Mouse (Mus musculus) embryonic facial prominence, embryonic 14.5 days (tissue): Measurements from ENCODE around the gene Pik3r2. TPM values are rescaled to one million over a fixed set of nuclear protein-coding genes. Genes with fewer than 3 reads are reported as not detected.
A peak's percentile ranks its signal among the peaks of the same experiment; 100 is the strongest.

Experiments
- ATAC-seq: fragments of 200-750 bp; cut with Nextera tagmentation; 2 replicates; pipeline ENCODE4 v1.8.0; 2017; ENCODE audit warnings: low read depth, moderate number of reproducible peaks, moderate TSS enrichment
- DNase-seq: peaks from one replicate; pipeline ENCODE4 v3.0.0-alpha.2; 2015; ENCODE audit warnings: low spot score
- H3K27ac ChIP-seq: fragments of 300-500 bp; sonication (generic); replicated peaks from 2 replicates; pipeline ENCODE4 v1.5.1; 2014; ENCODE audit warnings: low read depth, mild to moderate bottlenecking, low read length, moderate library complexity
- H3K27me3 ChIP-seq: fragments of 300-500 bp; sonication (generic); replicated peaks from 2 replicates; pipeline ENCODE4 v1.6.1; 2014; ENCODE audit warnings: low read length; ENCODE audit not compliant: control insufficient read depth, insufficient read depth
- H3K36me3 ChIP-seq: fragments of 300-500 bp; sonication (generic); 2 replicates; pipeline ENCODE4 v1.6.1; 2014; ENCODE audit warnings: low read length, mixed read lengths; ENCODE audit not compliant: control insufficient read depth, insufficient read depth
- H3K4me1 ChIP-seq: fragments of 300-500 bp; sonication (generic); 2 replicates; pipeline ENCODE4 v1.6.1; 2014; ENCODE audit warnings: antibody characterized with exemption, low read length; ENCODE audit not compliant: control insufficient read depth, insufficient read depth
- H3K4me2 ChIP-seq: fragments of 300-500 bp; sonication (generic); 2 replicates; pipeline ENCODE4 v1.6.1; 2014; ENCODE audit warnings: low read depth, mild to moderate bottlenecking, low read length, moderate library complexity, mixed read lengths
- H3K4me3 ChIP-seq: fragments of 300-500 bp; sonication (generic); 2 replicates; pipeline ENCODE4 v1.5.1; 2014; ENCODE audit warnings: low read depth, mild to moderate bottlenecking, low read length
- H3K9ac ChIP-seq: fragments of 300-500 bp; sonication (generic); 2 replicates; pipeline ENCODE4 v1.6.1; 2014; ENCODE audit warnings: low read depth, mild to moderate bottlenecking, low read length, moderate library complexity, mixed read lengths
- H3K9me3 ChIP-seq: fragments of 300-500 bp; sonication (generic); 2 replicates; pipeline ENCODE4 v1.6.1; 2016; ENCODE audit warnings: low read length; ENCODE audit not compliant: control insufficient read depth
- WGBS: fragments of 180-500 bp; shearing (Covaris S2); extraction: QIAGEN DNeasy Blood & Tissue Kit; methylation state at CpG from one replicate; pipeline ENCODE4 v1.1.7; 2014; 5-methylcytosine and 5-hydroxymethylcytosine counted together
- polyA plus RNA-seq: library from polyadenylated mRNA; unstranded; fragments of >200 nt; fragmentation: Nextera tagmentation; extraction: Ambion mirVana; gene quantifications from 2 replicates; pipeline ENCODE4 v1.2.1, GENCODE M21; 2014

Gene Pik3r2
- polyA plus RNA-seq, 1 experiment from 2014 or later: 61.5 TPM

DNA sequence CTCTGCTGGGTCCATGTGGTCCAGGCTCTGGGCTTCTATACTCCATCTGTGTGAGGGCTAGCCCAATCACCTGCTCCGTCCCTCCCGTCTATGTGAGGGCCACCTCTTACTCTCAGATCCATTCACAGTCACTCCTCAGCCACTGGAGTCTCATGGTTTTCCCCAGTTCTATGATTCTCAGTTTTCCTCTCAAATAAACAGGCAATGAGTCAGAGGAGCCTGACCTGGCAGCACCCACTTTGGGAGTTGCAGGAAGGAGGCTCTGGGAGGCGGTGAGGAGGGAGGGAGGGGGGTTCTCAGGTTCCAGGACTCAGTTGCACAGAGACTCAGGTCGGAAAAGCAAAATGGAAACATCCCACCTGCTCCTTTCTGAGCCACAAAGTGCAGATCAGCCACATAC, 36.4 kb upstream of the Pik3r2 start:
- H3K9ac ChIP-seq: no peak overlapping the region
- no peak overlapping the region for H3K27ac ChIP-seq
- H3K4me3 ChIP-seq: no peak overlapping the region
- H3K4me1 ChIP-seq: no peaks in the 10 kb centered on the region
- H3K27me3 ChIP-seq: peaks cover 19% of the 10 kb centered on the region
- no peaks in the 10 kb centered on the region for H3K36me3 ChIP-seq
- no peak overlapping the region for H3K4me2 ChIP-seq
- ATAC-seq (no peak), DNase-seq (no peak)
- 52% methylated on average over 4 of the region's 4 CpGs for WGBS
- H3K9me3 ChIP-seq: no peaks in the 10 kb centered on the region

DNA sequence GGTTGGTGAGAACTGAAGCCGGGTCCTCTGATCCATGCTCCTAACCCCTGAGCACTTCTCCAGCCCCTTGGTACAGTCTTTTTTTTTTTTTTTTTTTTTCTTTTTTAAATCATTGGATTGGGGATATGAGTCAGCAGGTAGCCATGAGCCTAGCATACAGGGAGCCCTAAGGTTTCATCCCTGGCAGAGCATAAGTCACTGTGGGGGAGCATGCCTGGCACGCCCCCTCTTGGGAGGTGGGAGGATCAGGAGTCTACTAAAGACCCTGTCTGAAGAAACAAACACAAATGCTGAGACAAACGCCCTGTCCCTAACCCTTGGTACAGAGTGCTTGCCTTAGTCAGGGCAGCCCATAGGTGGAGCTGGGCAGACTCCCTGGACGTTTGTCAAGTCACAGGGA, 35.5 kb upstream of the Pik3r2 start:
- Histone ChIP-seq H3K4me3 (no peak overlapping the region), H3K36me3 (no peaks in the 10 kb centered on the region), H3K4me1 (no peaks in the 10 kb centered on the region), H3K4me2 (no peak overlapping the region), H3K27ac (no peak overlapping the region), H3K27me3 (peaks cover 13% of the 10 kb centered on the region), H3K9ac (no peak overlapping the region), H3K9me3 (no peaks in the 10 kb centered on the region)
- 37% methylated on average over 4 of the region's 4 CpGs for WGBS
- ATAC-seq: no peak
- DNase-seq: no peak

- Histone ChIP-seq H3K9ac (no peak overlapping the region), H3K4me1 (no peaks in the 10 kb centered on the region), H3K27me3 (peaks cover 4% of the 10 kb centered on the region; the same call in 1 of the 2 replicates), H3K27ac (no peak overlapping the region), H3K4me3 (no peak overlapping the region), H3K36me3 (no peaks in the 10 kb centered on the region), H3K4me2 (no peak overlapping the region), H3K9me3 (no peaks in the 10 kb centered on the region)
- WGBS: 64% methylated on average over 20 of the region's 20 CpGs
- ATAC-seq: no peak; the same call in 1 of the 2 replicates
- no peak for DNase-seq
Observed at GRCm38 (mm10) chr8:70810962-70811680, 34.6 kb upstream of the Pik3r2 start.

DNA sequence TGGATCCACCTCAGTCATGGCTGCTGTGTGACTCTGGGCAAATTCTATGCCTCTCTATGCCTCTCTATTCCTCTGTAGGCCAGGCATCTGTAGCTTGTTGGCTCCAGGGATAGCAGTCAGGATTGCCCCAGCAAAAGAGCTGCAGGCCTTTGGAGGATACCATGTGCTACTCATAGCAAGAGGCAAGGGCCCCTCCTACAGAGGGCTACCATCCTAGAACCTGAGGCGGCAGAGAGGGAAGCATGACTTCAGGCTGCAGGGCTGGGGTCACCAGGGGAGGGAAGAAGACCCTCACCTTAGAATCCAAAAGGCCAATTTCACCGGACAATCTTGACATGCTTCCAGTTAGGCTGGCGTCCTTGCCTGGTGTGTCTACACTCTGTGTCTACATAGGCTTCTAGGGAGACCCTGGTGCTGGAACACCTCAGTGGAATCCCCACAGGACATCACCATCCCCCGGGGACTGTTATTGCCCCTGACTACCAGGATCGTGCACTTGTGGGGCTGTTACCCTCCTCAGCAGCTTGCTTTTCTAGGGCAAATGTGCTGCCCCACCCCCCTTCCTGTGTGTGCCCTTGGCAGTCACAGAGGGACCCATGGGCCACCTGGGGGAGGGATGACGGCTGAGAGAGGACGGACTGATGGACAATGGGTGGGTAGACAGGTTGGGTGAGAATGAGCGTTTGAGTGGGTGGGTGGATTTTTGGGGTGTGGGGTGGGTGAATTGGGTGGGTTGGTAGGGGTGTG, 32.6 kb upstream of the Pik3r2 start:
- H3K27me3 ChIP-seq: peaks cover 4% of the 10 kb centered on the region; the same call in 1 of the 2 replicates

GRCm38 (mm10) chr8:70808239-70808638, 31.7 kb upstream of the Pik3r2 start, which contains the start of gene Il12rb1:
Il12rb1 (plus strand) TSS chr8:70808449.
- no peak within 1 kb of the TSS for H3K4me2 ChIP-seq
- H3K9me3 ChIP-seq: no peaks in the 10 kb centered on the region
- H3K27ac ChIP-seq: no peak within 1 kb of the TSS
- no peak within 1 kb of the TSS for H3K4me3 ChIP-seq
- H3K27me3 ChIP-seq: peaks cover 11% of the 10 kb centered on the region
- no peak for ATAC-seq
- H3K36me3 ChIP-seq: no peaks in the 10 kb centered on the region
- no peak within 1 kb of the TSS for H3K9ac ChIP-seq
- no peak for DNase-seq
- 0 out of 2 replicates have a peak, but pooled peaks cover 8% of the 10 kb centered on the region for H3K4me1 ChIP-seq
- 66% methylated on average over 5 of the region's 5 CpGs for WGBS

More for the DNA sequence above, 32.6 kb upstream of the Pik3r2 start:
- ATAC-seq: no peak
- Histone ChIP-seq H3K4me3 (no peak overlapping the region), H3K9ac (no peak overlapping the region), H3K27ac (no peak overlapping the region), H3K9me3 (no peaks in the 10 kb centered on the region), H3K4me2 (no peak overlapping the region), H3K36me3 (no peaks in the 10 kb centered on the region), H3K4me1 (0 out of 2 replicates have a peak, but pooled peaks cover 2% of the 10 kb centered on the region)
- 72% methylated on average over 7 of the region's 8 CpGs for WGBS
- no peak for DNase-seq

DNA sequence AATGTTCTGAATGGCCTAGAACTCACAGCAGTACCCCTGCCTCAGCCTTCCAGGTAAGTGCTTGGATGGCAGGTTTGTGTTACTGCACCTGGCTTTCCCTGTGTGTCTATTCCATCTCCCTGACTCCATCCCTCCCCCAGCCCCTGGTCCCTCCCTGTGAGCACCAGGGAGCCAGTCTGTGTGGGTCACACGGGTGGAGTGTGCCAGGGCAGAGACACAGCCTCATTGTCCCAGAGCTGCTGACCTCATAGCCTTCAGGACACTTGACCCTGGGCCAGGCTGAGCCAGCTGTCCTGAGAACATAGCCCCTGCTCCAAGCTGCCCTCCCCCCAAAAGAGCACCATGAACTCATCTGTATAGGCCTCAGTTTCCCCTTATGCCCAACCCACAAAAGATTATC, 30.8 kb upstream of the Pik3r2 start:
- Histone ChIP-seq H3K9me3 (no peaks in the 10 kb centered on the region), H3K4me3 (no peak overlapping the region), H3K27me3 (peaks cover 11% of the 10 kb centered on the region), H3K9ac (no peak overlapping the region), H3K4me1 (0 out of 2 replicates have a peak, but pooled peaks cover 8% of the 10 kb centered on the region), H3K36me3 (no peaks in the 10 kb centered on the region), H3K4me2 (no peak overlapping the region), H3K27ac (no peak overlapping the region)
- WGBS: 27% methylated on average over 1 of the region's 1 CpGs
- ATAC-seq (no peak), DNase-seq (no peak)

GRCm38 (mm10) chr8:70806541-70806940, 30.0 kb upstream of the Pik3r2 start:
- Histone ChIP-seq H3K9ac (no peak overlapping the region), H3K4me3 (no peak overlapping the region), H3K27me3 (peaks cover 11% of the 10 kb centered on the region), H3K4me1 (0 out of 2 replicates have a peak, but pooled peaks cover 8% of the 10 kb centered on the region), H3K36me3 (no peaks in the 10 kb centered on the region), H3K9me3 (no peaks in the 10 kb centered on the region), H3K4me2 (no peak overlapping the region), H3K27ac (no peak overlapping the region)
- no peak for ATAC-seq
- DNase-seq: no peak
- WGBS: 68% methylated on average over 4 of the region's 4 CpGs

GRCm38 (mm10) chr8:70804481-70805206, 28.1 kb upstream of the Pik3r2 start, which contains the start of gene Mast3:
Mast3 (minus strand) TSS chr8:70805054.
- H3K4me3 ChIP-seq: peak within 1 kb of the TSS; percentile 44
- peak within 1 kb of the TSS; percentile 50 for H3K9ac ChIP-seq
- 1% methylated on average over 45 of the region's 45 CpGs for WGBS
- peak; percentile 93 for ATAC-seq
- H3K36me3 ChIP-seq: no peaks in the 10 kb centered on the region
- peaks cover 20% of the 10 kb centered on the region for H3K27me3 ChIP-seq
- H3K27ac ChIP-seq: no peak within 1 kb of the TSS
- H3K9me3 ChIP-seq: no peaks in the 10 kb centered on the region
- 0 out of 2 replicates have a peak, but pooled peaks cover 8% of the 10 kb centered on the region for H3K4me1 ChIP-seq
- H3K4me2 ChIP-seq: peak within 1 kb of the TSS; percentile 69
- DNase-seq: peak; percentile 91
